Mouse (Mus musculus) heart, embryonic 11.5 days (tissue): Measurements from ENCODE around the gene Dock8. TPM values are rescaled to one million over a fixed set of nuclear protein-coding genes. Genes with fewer than 3 reads are reported as not detected.

Experiments used
- ATAC-seq: fragments of 200-750 bp; cut with Nextera tagmentation; replicated peaks from 2 replicates; pipeline ENCODE4 v1.8.0; 2017; ENCODE audit warnings: moderate library complexity; ENCODE audit not compliant: insufficient number of reproducible peaks, low FRiP score, low TSS enrichment
- H3K27ac ChIP-seq: fragments of 300-500 bp; sonication (generic); 2 replicates; pipeline ENCODE4 v1.5.1; 2014; ENCODE audit warnings: mild to moderate bottlenecking, low read depth, low read length
- H3K27me3 ChIP-seq: fragments of 300-500 bp; sonication (generic); 2 replicates; pipeline ENCODE4 v1.6.1; 2014; ENCODE audit warnings: mild to moderate bottlenecking, low read length, mixed read lengths; ENCODE audit not compliant: control insufficient read depth, insufficient read depth
- H3K36me3 ChIP-seq: fragments of 300-500 bp; sonication (generic); 2 replicates; pipeline ENCODE4 v1.6.1; 2014; ENCODE audit warnings: mild to moderate bottlenecking, low read length, moderate library complexity, mixed read lengths; ENCODE audit not compliant: control insufficient read depth, insufficient read depth
- H3K4me1 ChIP-seq: fragments of 300-500 bp; sonication (generic); 2 replicates; pipeline ENCODE4 v1.6.1; 2014; ENCODE audit warnings: low read length; ENCODE audit not compliant: control insufficient read depth, insufficient read depth
- H3K4me2 ChIP-seq: fragments of 300-500 bp; sonication (generic); 2 replicates; pipeline ENCODE4 v1.6.1; 2014; ENCODE audit warnings: mild to moderate bottlenecking, moderate library complexity
- H3K4me3 ChIP-seq: fragments of 300-500 bp; sonication (generic); 2 replicates; pipeline ENCODE4 v1.5.1; 2014; ENCODE audit warnings: low read depth, low read length
- H3K9ac ChIP-seq: fragments of 300-500 bp; sonication (generic); 2 replicates; pipeline ENCODE4 v1.6.1; 2014; ENCODE audit warnings: mild to moderate bottlenecking, low read depth, low read length, moderate library complexity
- H3K9me3 ChIP-seq: fragments of 300-500 bp; sonication (generic); replicated peaks from 2 replicates; pipeline ENCODE4 v1.6.1; 2016; ENCODE audit warnings: low read length; ENCODE audit not compliant: control insufficient read depth
- WGBS: fragments of 180-500 bp; shearing (Covaris S2); extraction: QIAGEN DNeasy Blood & Tissue Kit; methylation state at CpG from one replicate; pipeline ENCODE4 v1.1.7; 2014; ENCODE audit not compliant: insufficient replicate concordance; 5-methylcytosine and 5-hydroxymethylcytosine counted together
- polyA plus RNA-seq: library from polyadenylated mRNA; unstranded; fragments of >200 nt; fragmentation: Nextera tagmentation; extraction: Ambion mirVana; gene quantifications from 2 replicates; pipeline ENCODE4 v1.2.1, GENCODE M21; 2014

Gene Dock8
- polyA plus RNA-seq, 1 experiment from 2014 or later, result 4.9 TPM

- no peak for ATAC-seq
- Histone ChIP-seq H3K36me3 (no peaks in the 10 kb centered on the region), H3K4me3 (no peak overlapping the region), H3K9ac (no peak overlapping the region), H3K4me2 (no peak overlapping the region), H3K27me3 (no peaks in the 10 kb centered on the region), H3K27ac (no peak overlapping the region), H3K4me1 (peaks cover 14% of the 10 kb centered on the region), H3K9me3 (no peaks in the 10 kb centered on the region)
- WGBS, result 69% methylated on average over 12 of the region's 12 CpGs
Observed at GRCm38 (mm10) chr19:25206969-25207368, 207.6 kb downstream of the Dock8 start.

DNA sequence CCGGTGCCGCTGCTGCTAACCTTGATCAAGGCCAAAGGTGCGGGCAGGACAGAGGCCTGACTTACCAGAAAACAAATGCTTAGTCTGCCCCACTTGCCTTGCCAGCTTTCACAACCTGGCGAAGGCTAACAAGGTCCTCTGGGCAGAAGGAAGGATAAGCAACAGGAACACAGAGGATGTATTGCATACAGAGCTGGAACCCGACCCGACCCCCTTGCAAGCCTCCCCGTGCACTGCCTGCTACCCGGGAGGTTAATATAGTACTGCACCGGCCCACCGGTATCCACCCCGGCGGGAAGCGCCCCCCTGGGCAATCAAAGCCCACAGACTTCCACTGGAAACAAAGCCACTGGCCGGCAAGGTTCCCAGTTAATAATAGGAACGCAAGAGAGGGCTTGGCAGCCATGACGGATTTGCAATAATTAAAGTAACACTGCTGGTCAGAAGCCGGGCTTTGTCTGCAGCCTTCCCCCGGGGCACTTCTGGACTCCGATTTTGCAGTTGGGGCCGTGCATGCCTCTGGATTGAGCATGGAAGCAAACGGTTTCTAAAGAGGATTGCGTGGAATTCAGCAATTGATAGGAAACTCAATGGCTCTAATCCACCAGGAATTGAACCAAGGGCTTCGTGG, 208.5 kb downstream of the Dock8 start:
- 23% methylated on average over 23 of the region's 23 CpGs for WGBS
- H3K36me3 ChIP-seq, result no peaks in the 10 kb centered on the region
- H3K9me3 ChIP-seq, result no peaks in the 10 kb centered on the region
- no peaks in the 10 kb centered on the region for H3K27me3 ChIP-seq
- no peak overlapping the region for H3K4me3 ChIP-seq
- no peak overlapping the region for H3K27ac ChIP-seq
- H3K9ac ChIP-seq, result peak overlapping the region; percentile 52; the same call in 1 of the 2 replicates
- peaks cover 14% of the 10 kb centered on the region for H3K4me1 ChIP-seq
- peak overlapping the region; percentile 45 for H3K4me2 ChIP-seq
- ATAC-seq, result no peak

DNA sequence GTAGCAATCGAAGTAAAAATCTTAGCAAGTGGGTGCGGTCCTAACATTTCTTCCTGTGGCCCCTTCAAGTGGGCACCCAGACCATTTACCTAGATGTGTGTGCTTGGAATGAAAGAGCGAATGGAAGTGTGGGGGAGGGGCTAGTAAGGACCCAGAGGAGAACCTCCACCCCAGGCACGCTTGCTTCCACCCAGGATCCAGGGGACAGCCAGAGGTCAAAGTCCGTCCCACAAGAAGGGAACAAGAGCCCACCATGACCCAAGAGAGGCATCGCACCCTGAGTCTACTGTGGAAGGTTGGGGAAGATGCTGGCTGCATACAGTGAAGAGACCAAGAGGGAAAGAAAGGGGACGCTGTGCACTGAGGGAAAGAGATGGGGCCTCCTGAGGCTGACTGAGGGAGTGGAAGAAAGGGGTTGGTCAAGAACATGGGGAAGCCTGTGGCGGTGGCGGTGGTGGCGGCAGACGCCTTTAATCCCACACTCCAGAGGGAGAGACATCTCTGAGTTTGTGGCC, 209.3 kb downstream of the Dock8 start:
- Histone ChIP-seq H3K4me3 (no peak overlapping the region), H3K4me2 (no peak overlapping the region), H3K4me1 (peaks cover 14% of the 10 kb centered on the region), H3K36me3 (no peaks in the 10 kb centered on the region), H3K9ac (no peak overlapping the region), H3K27ac (no peak overlapping the region), H3K27me3 (no peaks in the 10 kb centered on the region), H3K9me3 (no peaks in the 10 kb centered on the region)
- WGBS, result 67% methylated on average over 11 of the region's 11 CpGs
- ATAC-seq, result no peak

DNA sequence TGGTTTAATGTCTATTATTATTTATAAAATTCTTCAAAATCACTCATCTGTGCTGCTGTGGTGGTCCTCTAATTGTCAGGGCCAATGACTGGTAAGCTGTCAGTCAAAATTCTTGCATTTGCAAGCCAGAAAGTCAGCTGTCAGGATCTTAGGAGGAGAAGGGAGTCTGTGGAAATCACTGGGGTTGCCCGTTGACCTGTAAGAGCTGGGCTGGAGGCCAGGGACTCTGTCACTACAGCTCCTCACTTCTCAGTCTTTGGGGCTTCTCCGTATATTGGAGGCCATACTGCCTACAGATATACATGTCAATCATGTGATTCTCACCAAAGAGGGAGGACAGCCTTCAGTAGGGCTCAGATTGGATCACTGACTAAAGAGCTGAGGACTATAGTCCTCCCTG, 221.3 kb downstream of the Dock8 start:
- Histone ChIP-seq H3K27me3 (no peaks in the 10 kb centered on the region), H3K9ac (no peak overlapping the region), H3K4me2 (no peak overlapping the region), H3K36me3 (no peaks in the 10 kb centered on the region), H3K9me3 (no peaks in the 10 kb centered on the region; the same call in 1 of the 2 replicates), H3K27ac (no peak overlapping the region), H3K4me1 (peaks cover 5% of the 10 kb centered on the region; the same call in 1 of the 2 replicates), H3K4me3 (no peak overlapping the region)
- WGBS, result 71% methylated on average over 2 of the region's 2 CpGs
- ATAC-seq, result no peak

DNA sequence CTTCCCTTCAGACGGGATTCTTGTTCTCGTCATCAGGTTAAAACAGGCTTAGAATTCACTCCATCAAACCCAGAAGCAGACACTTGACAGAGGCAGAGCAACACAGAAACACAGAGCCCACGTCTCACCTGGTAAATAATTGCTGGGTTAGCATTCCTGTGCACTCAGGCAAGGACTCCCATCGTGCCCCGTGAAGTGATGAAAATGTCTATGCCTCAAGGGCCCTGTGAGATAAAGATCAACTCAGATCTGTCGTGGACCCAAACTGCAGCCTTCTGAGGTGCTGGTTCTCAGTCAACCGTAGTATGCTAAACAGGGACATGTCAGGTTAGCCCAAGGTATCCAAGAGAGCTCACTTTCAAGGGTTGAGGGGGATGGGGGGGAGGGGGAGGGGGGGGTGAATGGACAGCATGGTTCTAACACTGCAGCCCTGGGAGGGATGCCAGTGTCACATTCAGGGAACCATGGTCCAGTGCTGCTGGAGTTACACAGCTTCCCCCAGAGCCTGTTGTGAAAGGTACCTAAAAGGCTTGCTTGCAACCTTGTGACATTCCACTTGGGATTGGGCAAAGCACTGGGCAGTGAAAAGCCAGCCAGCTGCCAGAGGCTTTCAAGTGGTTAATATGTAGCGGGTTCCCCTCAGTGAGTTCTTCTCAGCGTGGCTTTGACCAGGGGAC, 222.8 kb downstream of the Dock8 start:
- no peak overlapping the region for H3K4me3 ChIP-seq
- no peaks in the 10 kb centered on the region for H3K36me3 ChIP-seq
- H3K27me3 ChIP-seq, result no peaks in the 10 kb centered on the region
- no peak for ATAC-seq
- no peak overlapping the region for H3K27ac ChIP-seq
- no peak overlapping the region for H3K4me2 ChIP-seq
- no peaks in the 10 kb centered on the region; the same call in 1 of the 2 replicates for H3K9me3 ChIP-seq
- 62% methylated on average over 9 of the region's 9 CpGs for WGBS
- H3K9ac ChIP-seq, result no peak overlapping the region
- H3K4me1 ChIP-seq, result peaks cover 5% of the 10 kb centered on the region; the same call in 1 of the 2 replicates

DNA sequence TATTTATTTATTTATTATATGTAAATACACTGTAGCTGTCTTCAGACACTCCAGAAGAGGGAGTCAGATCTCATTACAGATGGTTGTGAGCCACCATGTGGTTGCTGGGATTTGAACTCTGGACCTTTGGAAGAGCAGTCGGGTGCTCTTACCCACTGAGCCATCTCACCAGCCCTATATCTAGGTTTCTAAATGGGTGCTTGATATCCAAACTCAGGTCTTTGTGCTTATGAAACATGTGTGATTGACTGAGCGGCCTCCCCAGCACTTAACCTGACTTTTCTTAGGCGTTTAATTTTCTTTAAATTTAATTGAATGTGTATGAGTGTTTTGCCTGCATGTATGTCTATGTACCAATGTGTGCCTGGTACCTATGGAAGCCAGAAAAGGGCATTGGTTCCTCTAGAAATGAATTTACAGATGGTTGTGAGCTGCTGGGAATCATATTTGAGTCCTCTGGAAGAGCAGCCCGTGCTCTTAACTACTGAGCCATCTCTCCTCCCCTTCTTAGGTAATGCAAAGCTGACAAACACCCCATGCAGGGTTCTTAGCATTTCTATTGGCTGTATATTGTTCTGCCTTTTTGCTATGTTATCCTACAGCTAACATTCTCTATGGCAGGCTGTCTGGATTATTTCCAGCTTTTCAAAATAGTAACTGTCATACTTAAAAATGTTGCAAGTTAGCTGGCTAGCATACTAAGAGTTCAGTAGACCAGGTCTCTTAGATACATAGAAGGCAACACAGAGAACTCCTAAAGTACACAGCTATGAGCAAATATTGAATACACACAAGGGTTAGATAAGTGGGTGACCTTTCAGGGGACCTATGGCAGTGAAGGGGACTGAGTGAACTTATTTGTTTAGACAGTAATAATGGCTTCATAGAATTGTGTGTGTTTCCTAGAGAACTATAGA, 231.0 kb downstream of the Dock8 start:
- no peak for ATAC-seq
- WGBS, result 81% methylated on average over 4 of the region's 4 CpGs
- H3K27ac ChIP-seq, result no peak overlapping the region
- H3K36me3 ChIP-seq, result no peaks in the 10 kb centered on the region
- no peaks in the 10 kb centered on the region for H3K9me3 ChIP-seq
- no peaks in the 10 kb centered on the region for H3K4me1 ChIP-seq
- H3K4me2 ChIP-seq, result no peak overlapping the region
- no peaks in the 10 kb centered on the region for H3K27me3 ChIP-seq
- no peak overlapping the region for H3K9ac ChIP-seq
- H3K4me3 ChIP-seq, result no peak overlapping the region

- 78% methylated on average over 4 of the region's 4 CpGs for WGBS
- H3K4me2 ChIP-seq, result no peak overlapping the region
- H3K27me3 ChIP-seq, result no peaks in the 10 kb centered on the region
- H3K4me1 ChIP-seq, result no peaks in the 10 kb centered on the region
- no peak overlapping the region for H3K9ac ChIP-seq
- no peak for ATAC-seq
- no peak overlapping the region for H3K4me3 ChIP-seq
- H3K27ac ChIP-seq, result no peak overlapping the region
- H3K9me3 ChIP-seq, result no peaks in the 10 kb centered on the region
- H3K36me3 ChIP-seq, result no peaks in the 10 kb centered on the region
Observed at GRCm38 (mm10) chr19:25230975-25231334, 231.6 kb downstream of the Dock8 start.

- no peak overlapping the region for H3K9ac ChIP-seq
- H3K27me3 ChIP-seq, result no peaks in the 10 kb centered on the region
- H3K4me2 ChIP-seq, result no peak overlapping the region
- H3K4me1 ChIP-seq, result no peaks in the 10 kb centered on the region
- H3K27ac ChIP-seq, result no peak overlapping the region
- ATAC-seq, result no peak
- H3K4me3 ChIP-seq, result no peak overlapping the region
- WGBS, result 61% methylated on average over 10 of the region's 10 CpGs
- no peaks in the 10 kb centered on the region for H3K9me3 ChIP-seq
- no peaks in the 10 kb centered on the region for H3K36me3 ChIP-seq
Observed at GRCm38 (mm10) chr19:25232032-25232431, 232.7 kb downstream of the Dock8 start.
